Mouse (Mus musculus) heart, postnatal 0 days (tissue): ENCODE measurements at regions not wholly inside any gene's neighbourhood (a gene's known extent, or its start where the extent isn't known, plus 50 kb on each side); places are given as distances from the start of the nearest gene placed in this dataset.

ENCODE experiments used
- CTCF ChIP-seq: IDR thresholded peaks from 2 replicates; pipeline ENCODE4 v1.5.1; 2016; ENCODE audit warnings: antibody characterized with exemption, control low read depth, low read depth
- EP300 ChIP-seq: IDR thresholded peaks from 2 replicates; pipeline ENCODE4 v1.6.1; 2016; ENCODE audit warnings: antibody characterized with exemption, low read depth

GRCm38 (mm10) chr2:84048398-84049140, 58.2 kb downstream of the Gm13691 start:
- TF ChIP-seq CTCF (no peak), EP300 (no peak)
